Mouse (Mus musculus) erythroid progenitor cell, adult 5-6 weeks (primary cell): Measurements from ENCODE around the gene Arsg. TPM values are rescaled to one million over a fixed set of nuclear protein-coding genes. Genes with fewer than 3 reads are reported as not detected.
A peak's percentile ranks its signal among the peaks of the same experiment; 100 is the strongest.

Experiments used
- ATAC-seq: replicated peaks from 2 replicates; pipeline ENCODE4 v1.8.0; 2016; ENCODE audit warnings: moderate number of reproducible peaks, mild to moderate bottlenecking, moderate TSS enrichment, inconsistent platforms; ENCODE audit not compliant: poor library complexity, low FRiP score, severe bottlenecking
- total RNA-seq, 2 experiments: library from RNA; stranded (forward) in 1 of 2; stranded (reverse) in 1 of 2; fragments of 150-400 nt in 1 of 2; fragments of 186-747, 209-891 nt in 1 of 2; gene quantifications; 2 replicates each; pipeline versions ENCODE4 v1.2.3 to v1.2.4; 2015 to 2017; ENCODE audit warnings: low replicate concordance in 2 of 2

The Arsg gene
- total RNA-seq, 2 experiments from 2014 or later = 0.91 to 2.9 TPM

DNA sequence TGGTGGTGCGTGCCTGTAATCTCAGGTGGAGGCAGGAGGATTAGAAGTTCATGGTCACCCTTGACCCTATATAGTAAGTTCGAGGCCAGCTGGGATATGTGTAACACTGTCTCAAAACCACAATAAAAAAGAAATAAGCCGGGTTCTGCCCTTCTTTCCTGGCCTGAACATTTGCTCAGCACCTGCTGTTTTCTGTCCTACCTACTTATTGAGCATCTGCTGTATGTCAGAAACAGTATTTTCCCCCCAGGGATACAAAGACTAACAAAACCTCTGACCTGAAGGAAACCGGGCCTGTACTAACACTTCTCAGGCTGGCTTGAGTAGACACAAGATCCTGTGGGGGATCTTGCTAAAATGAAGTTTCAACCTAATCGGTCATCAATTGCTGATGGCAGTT lies 63.8 kb downstream of the Arsg start:
- no peak for ATAC-seq

- ATAC-seq = no peak
Observed at GRCm38 (mm10) chr11:109539290-109539689, 66.1 kb downstream of the Arsg start.

- no peak for ATAC-seq
Observed at GRCm38 (mm10) chr11:109543466-109543865, 70.3 kb downstream of the Arsg start.

DNA sequence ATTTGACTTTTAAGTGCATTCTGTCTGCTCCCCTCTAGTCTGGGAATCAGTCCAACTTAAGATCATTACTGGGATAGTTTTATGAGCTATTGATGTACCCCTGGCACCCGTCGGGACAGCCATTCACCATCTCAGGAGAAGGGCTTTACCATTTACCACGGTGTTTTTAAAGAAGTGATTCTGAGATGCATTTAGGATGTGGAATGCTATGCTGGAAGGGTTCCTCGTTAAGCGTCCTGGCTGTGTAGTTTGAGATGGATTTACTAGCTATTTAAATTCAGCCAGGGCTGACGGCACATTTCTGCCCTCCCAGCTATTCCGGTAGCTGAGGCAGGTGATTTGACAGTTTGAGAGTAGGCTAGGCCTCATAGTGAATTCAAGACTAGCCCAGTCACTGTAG lies 71.3 kb downstream of the Arsg start:
- ATAC-seq = no peak

- ATAC-seq = peak; percentile 27; the same call in 1 of the 2 replicates
Observed at GRCm38 (mm10) chr11:109545265-109545664, 72.1 kb downstream of the Arsg start.

DNA sequence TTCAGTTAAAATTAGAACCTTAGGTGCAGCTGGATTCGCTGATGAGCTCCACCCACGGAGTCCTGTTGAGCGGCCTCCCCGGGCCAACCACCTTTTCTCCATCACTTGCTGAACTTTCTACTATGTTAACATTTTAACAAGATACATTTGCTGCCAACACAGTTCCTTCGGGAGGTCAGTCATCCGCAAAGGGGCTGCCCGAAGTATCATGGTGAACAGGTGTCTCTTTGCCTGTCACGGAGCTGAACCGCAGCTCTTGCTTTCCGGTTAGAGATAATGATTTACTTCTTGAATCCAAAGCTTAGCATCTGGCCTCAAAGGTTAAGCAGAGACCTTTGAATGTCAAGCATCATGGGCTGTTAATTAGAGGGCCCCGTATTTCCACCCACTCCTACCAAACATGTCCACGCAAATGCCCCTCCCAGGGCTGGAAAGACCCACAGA lies 72.5 kb downstream of the Arsg start:
- no peak for ATAC-seq

DNA sequence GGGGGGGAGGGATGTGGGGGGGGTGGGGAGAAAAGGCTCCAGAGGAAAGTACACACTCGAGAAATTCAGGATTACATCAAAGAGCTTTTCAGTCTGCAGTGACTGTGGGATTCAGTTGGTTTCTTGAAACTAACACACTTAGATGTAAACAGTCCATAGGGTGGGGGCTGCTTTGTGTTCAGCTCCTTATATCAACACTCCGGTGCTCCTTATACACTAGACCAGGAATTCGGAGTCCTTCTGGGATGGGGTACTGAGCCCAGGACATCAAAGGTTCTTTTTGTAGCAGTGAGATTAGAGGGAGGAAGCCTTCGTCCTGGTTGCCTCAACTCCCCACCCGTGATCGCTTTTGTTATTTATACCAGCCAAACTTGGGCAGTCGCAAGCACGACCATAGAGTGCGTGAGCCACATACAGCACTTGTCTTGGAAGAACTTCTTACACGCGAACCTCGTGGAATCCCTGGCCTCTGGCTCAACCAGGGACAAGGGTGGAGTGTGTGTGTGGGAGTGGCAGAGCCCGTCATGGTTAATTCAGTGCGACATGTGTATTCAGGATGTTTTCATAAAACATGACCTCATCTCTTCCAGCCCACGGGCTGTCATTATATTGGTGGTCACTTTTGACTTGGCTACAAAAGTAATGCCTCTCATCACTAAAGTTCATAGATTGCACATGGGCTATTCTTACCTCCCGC lies 73.3 kb downstream of the Arsg start:
- ATAC-seq = no peak

- ATAC-seq = no peak
Observed at GRCm38 (mm10) chr11:109547652-109548051, 74.5 kb downstream of the Arsg start.

DNA sequence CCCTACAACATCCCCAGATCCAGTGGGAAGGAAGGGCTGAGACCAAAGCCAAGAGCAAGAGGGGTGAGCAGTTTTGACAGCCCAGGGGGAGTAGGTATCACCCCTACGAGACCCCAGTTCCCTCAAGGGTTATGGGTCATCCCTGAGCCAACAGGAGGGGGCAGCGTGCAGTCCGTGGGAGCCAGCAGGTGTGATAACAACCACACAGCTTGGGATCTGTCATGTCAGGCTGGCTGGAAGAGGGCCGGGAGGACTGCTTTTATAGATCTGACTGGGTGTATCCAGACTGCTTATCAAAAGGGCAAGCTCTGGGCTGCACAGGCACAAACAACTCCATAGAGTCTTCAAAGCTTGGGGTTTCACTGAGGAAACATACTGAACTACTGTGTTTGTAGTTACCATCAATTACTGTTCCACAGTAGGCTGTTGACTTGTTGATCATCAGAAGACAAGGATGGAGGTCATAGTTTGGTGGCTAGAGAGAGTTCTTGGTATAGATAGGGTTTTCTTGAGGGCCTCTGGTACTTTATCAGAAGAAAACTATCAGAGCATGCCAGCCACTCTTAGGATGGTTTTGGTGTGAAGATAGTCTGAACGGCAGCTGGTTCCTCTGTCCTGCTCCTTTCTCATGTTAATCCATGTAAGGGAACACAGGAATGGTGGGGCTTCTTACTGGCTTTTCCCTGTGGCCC lies 76.6 kb downstream of the Arsg start:
- ATAC-seq = peak; percentile 87

DNA sequence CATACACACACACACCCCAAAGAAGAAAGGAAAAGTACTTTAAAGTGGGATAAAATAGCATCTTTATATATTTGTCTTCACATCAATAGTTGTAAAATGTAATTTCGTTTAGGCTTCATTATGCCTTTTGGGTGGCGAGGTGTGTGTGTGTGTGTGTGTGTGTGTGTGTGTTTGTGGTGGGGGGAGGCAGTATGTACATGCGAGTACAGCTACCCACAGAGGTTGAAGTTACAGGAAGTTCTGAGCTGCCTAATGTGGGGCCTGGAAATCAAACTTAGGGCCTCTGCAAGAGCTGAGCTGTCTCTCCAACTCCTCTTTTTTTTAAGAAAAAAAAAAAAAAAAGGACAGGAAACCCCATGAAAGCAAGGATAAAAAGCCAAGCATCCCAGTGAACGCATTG lies 80.7 kb downstream of the Arsg start:
- ATAC-seq = no peak

DNA sequence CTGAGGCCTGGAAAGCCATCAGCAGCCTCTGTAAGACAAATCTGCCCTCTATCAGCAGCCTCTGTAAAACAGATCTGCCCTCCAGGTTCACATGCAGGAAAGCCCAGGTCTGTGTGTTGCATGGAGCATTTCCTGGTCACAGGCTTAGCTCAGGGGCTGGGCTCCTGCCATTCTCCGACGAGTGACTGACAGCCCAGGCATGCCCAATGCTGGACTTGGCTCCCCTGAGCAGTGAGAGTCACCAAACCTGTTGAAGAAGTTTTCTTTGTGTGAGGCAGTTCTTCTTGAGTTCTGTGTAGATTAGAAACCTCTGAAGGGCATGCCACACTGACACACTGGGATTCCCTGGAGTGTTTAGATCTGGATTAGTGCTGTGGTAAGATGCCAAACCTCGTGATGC lies 81.3 kb downstream of the Arsg start:
- no peak for ATAC-seq

- ATAC-seq = peak; percentile 27
Observed at GRCm38 (mm10) chr11:109556130-109556529, 83.0 kb downstream of the Arsg start.

DNA sequence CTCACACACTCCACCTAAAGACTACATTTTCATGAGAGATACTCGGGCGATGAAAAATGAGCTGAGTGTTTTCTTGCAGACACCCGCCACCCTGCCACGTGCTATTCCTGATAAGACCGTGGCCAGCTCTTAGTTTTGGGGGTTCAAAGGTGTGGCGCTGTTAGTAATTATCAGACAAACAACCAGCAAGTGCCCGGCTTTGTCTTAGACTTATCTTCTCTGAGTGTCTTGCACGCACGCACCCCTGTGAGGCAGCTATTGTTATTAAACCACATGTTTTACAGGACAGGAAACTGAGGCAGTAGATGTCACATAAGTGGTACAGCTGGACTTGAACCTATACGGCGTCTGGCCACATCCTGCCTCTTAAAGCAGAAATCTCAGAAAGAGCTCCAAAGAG lies 84.2 kb downstream of the Arsg start:
- peak; percentile 82 for ATAC-seq

GRCm38 (mm10) chr11:109559241-109559640 lies 86.1 kb downstream of the Arsg start:
- ATAC-seq = no peak

- ATAC-seq = peak; percentile 68
Observed at GRCm38 (mm10) chr11:109560793-109561257, 87.7 kb downstream of the Arsg start.

DNA sequence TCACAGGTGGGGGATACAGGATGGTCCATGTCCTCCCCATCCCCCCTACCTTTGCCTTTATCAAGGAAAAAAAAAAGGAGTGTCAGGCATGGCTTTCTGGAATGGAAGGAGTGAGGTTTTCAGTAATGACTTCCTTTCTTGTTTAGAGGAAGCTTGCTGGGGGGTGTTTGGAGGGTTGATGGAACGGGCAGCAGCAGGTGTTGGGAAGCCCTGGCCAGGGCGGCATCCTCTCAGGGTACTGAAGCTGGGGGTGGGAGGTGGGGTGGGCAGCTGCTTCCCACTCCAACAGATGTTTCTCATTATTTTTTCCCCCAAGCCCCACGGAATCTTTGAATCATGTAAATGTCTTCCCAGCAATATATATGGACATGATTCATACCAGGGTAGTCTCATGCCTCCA lies 88.3 kb downstream of the Arsg start:
- ATAC-seq = no peak

DNA sequence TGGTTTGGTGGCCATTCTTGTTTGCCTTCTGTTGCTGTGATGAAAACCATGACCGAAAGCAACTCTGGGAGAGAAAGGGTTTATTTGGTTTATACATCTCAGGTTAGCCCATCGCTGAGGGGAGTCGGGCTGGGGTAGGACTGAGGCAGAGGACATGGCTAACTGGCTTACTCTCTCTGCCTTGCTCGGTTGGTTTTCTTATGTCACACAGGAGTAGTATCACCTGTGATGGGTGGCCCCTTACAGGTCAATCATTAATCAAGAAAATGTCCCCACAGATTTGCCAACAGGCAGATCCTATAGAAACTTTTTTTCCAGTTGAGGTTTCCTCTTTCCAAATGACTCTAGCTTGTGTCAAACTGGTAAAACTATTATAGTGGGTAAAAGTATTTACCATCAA lies 90.5 kb downstream of the Arsg start:
- no peak for ATAC-seq

DNA sequence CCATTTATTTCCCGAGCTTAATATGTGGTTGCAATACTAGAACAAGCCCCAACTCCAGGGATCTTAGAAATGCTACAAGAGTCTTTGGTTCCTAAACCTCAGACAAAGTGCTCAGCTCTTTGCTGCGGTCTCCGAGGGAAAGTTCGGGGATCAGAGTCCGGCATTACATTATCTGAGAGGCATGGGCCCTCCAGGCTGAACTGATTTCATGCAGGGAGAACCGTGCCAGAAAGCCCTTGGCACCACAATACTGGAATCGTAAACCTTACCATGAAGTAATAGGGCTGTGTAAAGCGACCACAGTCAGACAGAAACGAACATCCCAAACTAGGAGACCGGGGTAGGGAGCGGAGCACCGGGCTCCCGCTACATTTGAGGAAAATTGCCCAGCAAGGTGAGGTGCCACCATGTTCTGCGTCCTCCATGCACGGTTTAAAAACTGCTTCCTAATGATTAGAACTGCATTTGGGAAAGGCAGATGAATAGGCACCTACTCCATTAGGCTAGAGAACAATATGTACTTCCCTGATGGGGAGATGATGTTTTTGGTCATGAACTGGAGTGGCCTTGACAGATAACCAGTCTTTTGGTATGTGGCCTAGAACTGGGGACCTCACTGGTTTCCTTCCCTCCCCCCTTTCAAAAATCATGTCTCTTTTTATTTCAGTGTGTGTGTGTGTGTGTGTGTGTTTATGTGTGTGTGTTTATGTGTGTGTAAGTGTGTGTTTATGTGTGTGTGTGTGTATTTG lies 91.5 kb downstream of the Arsg start:
- no peak for ATAC-seq

GRCm38 (mm10) chr11:109569007-109569618 lies 95.9 kb downstream of the Arsg start:
- ATAC-seq = no peak

DNA sequence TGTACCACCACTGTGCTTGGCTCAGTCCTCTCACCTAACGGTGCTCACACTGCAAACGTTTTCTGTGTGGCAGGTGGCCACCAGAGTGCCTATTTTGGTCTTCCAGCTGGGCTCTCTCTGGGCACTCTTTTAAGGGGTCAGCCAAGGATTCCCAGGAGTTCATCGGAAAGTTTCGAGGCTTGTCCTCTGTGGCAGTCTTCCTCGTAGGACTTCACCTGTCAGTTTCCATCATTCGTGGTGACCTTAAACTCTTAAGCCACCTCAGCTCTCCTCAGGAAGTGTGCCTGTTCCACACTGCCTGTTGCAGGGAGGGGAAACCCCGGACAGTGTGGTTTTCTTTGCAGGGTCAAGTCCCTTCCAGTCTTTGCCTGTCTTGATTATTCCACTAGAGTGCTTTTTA lies 96.6 kb downstream of the Arsg start:
- no peak for ATAC-seq
